Mouse (Mus musculus): ENCODE results near the gene Bcl9l. TPM values are rescaled to one million over a fixed set of nuclear protein-coding genes. Genes with fewer than 3 reads are reported as not detected.

Bcl9l gene
- polyA plus RNA-seq, 1 experiment: 42.2 TPM

GRCm38 (mm10) chr9:44517368-44517767 lies 34.7 kb downstream of the Bcl9l start:
- 51% methylated on average over 4 of the region's 4 CpGs for WGBS
- Histone ChIP-seq H3K4me3 (ENCODE audit: extremely low read depth, insufficient read depth, insufficient read length) (no peak overlapping the region), H3K36me3 (ENCODE audit: control insufficient read depth, insufficient read depth, low read length) (peaks cover 18% of the 10 kb centered on the region), H3K27me3 (ENCODE audit: control insufficient read depth, insufficient read depth, low read length) (no peaks in the 10 kb centered on the region), H3K27ac (ENCODE audit: insufficient read depth, low read length) (peak overlapping the region; percentile 78), H3K4me1 (ENCODE audit: control insufficient read depth, insufficient read depth, insufficient read length) (peaks cover 53% of the 10 kb centered on the region)
- DNase-seq (ENCODE audit: low read depth in 1 of 2, low spot score in 2 of 2): no peak
- TF ChIP-seq CTCF (IDR thresholded peaks at IDR 0.05; ENCODE audit: extremely low read depth, insufficient read depth, insufficient read length, insufficient replicate concordance) (no peak), POLR2A (IDR thresholded peaks at IDR 0.05; ENCODE audit: low read depth, low read length) (no peak)

- H3K27ac ChIP-seq (ENCODE audit: insufficient read depth, low read length): peak overlapping the region; percentile 78
- TF ChIP-seq CTCF (IDR thresholded peaks at IDR 0.05; ENCODE audit: extremely low read depth, insufficient read depth, insufficient read length, insufficient replicate concordance) (no peak), POLR2A (IDR thresholded peaks at IDR 0.05; ENCODE audit: low read depth, low read length) (no peak)
- peaks cover 46% of the 10 kb centered on the region for H3K4me1 ChIP-seq (ENCODE audit: control insufficient read depth, insufficient read depth, insufficient read length)
- WGBS: 81% methylated on average over 7 of the region's 7 CpGs
- H3K4me3 ChIP-seq (ENCODE audit: extremely low read depth, insufficient read depth, insufficient read length): no peak overlapping the region
- no peak for DNase-seq (ENCODE audit: low read depth in 1 of 2, low spot score in 2 of 2)
- peaks cover 11% of the 10 kb centered on the region for H3K36me3 ChIP-seq (ENCODE audit: control insufficient read depth, insufficient read depth, low read length)
- no peaks in the 10 kb centered on the region for H3K27me3 ChIP-seq (ENCODE audit: control insufficient read depth, insufficient read depth, low read length)
Observed at GRCm38 (mm10) chr9:44518068-44518467, 35.4 kb downstream of the Bcl9l start.

- TF ChIP-seq POLR2A (IDR thresholded peaks at IDR 0.05; ENCODE audit: low read depth, low read length): peak; percentile 33; the same call in 1 of the 2 replicates
- TF ChIP-seq CTCF (IDR thresholded peaks at IDR 0.05; ENCODE audit: extremely low read depth, insufficient read depth, insufficient read length, insufficient replicate concordance): no peak
- H3K27me3 ChIP-seq (ENCODE audit: control insufficient read depth, insufficient read depth, low read length): no peaks in the 10 kb centered on the region
- H3K4me1 ChIP-seq (ENCODE audit: control insufficient read depth, insufficient read depth, insufficient read length): peaks cover 25% of the 10 kb centered on the region
- H3K27ac ChIP-seq (ENCODE audit: insufficient read depth, low read length): peak overlapping the region; percentile 94
- H3K36me3 ChIP-seq (ENCODE audit: control insufficient read depth, insufficient read depth, low read length): peaks cover 6% of the 10 kb centered on the region
- 14% methylated on average over 10 of the region's 10 CpGs for WGBS
- peak; percentile 75 to 77 for DNase-seq (ENCODE audit: low read depth in 1 of 2, low spot score in 2 of 2)
- peak overlapping the region; percentile 39; the same call in 1 of the 2 replicates for H3K4me3 ChIP-seq (ENCODE audit: extremely low read depth, insufficient read depth, insufficient read length)
Observed at GRCm38 (mm10) chr9:44521927-44522326, 39.3 kb downstream of the Bcl9l start.

- H3K36me3 ChIP-seq (ENCODE audit: control insufficient read depth, insufficient read depth, low read length): peaks cover 6% of the 10 kb centered on the region
Observed at GRCm38 (mm10) chr9:44523686-44524085, 41.1 kb downstream of the Bcl9l start.

DNA sequence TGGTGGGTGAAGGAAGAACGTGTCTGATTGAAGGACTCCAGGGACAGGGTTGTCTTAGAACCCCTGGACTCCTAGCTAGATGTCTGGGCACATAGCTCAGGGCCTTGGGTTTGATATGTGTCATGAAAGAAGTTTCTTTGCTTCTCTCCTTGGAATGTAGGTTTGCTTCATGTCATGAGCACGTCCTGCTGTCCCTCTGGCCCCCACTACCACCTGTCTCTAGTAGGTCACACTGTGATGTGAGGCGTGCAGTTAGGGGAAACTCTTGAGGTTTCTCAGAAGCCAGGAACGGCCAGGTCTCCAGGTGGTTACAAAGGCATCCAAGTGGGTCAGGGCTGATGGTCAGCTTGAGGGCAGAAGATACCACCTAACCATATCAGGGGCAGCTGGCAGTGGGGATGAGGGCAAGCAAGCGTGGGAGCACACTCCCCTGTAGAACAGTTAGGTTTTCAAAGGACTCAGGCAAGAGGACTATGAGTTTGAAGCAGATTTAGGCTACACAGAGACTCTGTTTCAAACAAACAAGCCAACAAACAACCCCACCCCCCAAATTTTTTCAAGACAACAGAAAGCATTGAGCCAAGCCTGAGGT lies 41.7 kb downstream of the Bcl9l start:
- DNase-seq (ENCODE audit: low read depth in 1 of 2, low spot score in 2 of 2): no peak
- peak overlapping the region; percentile 90 for H3K27ac ChIP-seq (ENCODE audit: insufficient read depth, low read length)
- 32% methylated on average over 5 of the region's 5 CpGs for WGBS
- H3K27me3 ChIP-seq (ENCODE audit: control insufficient read depth, insufficient read depth, low read length): no peaks in the 10 kb centered on the region
- peak overlapping the region; percentile 63 for H3K4me3 ChIP-seq (ENCODE audit: extremely low read depth, insufficient read depth, insufficient read length)
- peaks cover 29% of the 10 kb centered on the region; the same call in 1 of the 2 replicates for H3K4me1 ChIP-seq (ENCODE audit: control insufficient read depth, insufficient read depth, insufficient read length)
- no peak; the same call in 1 of the 2 replicates for TF ChIP-seq POLR2A (IDR thresholded peaks at IDR 0.05; ENCODE audit: low read depth, low read length)
- no peak for TF ChIP-seq CTCF (IDR thresholded peaks at IDR 0.05; ENCODE audit: extremely low read depth, insufficient read depth, insufficient read length, insufficient replicate concordance)
- peaks cover 6% of the 10 kb centered on the region for H3K36me3 ChIP-seq (ENCODE audit: control insufficient read depth, insufficient read depth, low read length)

More at GRCm38 (mm10) chr9:44523686-44524085, 41.1 kb downstream of the Bcl9l start:
- no peaks in the 10 kb centered on the region for H3K27me3 ChIP-seq (ENCODE audit: control insufficient read depth, insufficient read depth, low read length)
- 60% methylated on average over 5 of the region's 5 CpGs for WGBS
- peak overlapping the region; percentile 90 for H3K27ac ChIP-seq (ENCODE audit: insufficient read depth, low read length)
- H3K4me1 ChIP-seq (ENCODE audit: control insufficient read depth, insufficient read depth, insufficient read length): peaks cover 26% of the 10 kb centered on the region; the same call in 1 of the 2 replicates
- H3K4me3 ChIP-seq (ENCODE audit: extremely low read depth, insufficient read depth, insufficient read length): peak overlapping the region; percentile 63
- TF ChIP-seq POLR2A (IDR thresholded peaks at IDR 0.05; ENCODE audit: low read depth, low read length) (no peak), CTCF (IDR thresholded peaks at IDR 0.05; ENCODE audit: extremely low read depth, insufficient read depth, insufficient read length, insufficient replicate concordance) (no peak)
- DNase-seq (ENCODE audit: low read depth in 1 of 2, low spot score in 2 of 2): no peak

- DNase-seq (ENCODE audit: low read depth in 1 of 2, low spot score in 2 of 2): no peak
- H3K27ac ChIP-seq (ENCODE audit: insufficient read depth, low read length): peak overlapping the region; percentile 90
- H3K4me3 ChIP-seq (ENCODE audit: extremely low read depth, insufficient read depth, insufficient read length): peak overlapping the region; percentile 63
- peaks cover 26% of the 10 kb centered on the region; the same call in 1 of the 2 replicates for H3K4me1 ChIP-seq (ENCODE audit: control insufficient read depth, insufficient read depth, insufficient read length)
- WGBS: 64% methylated on average over 3 of the region's 3 CpGs
- TF ChIP-seq POLR2A (IDR thresholded peaks at IDR 0.05; ENCODE audit: low read depth, low read length): no peak
- no peak for TF ChIP-seq CTCF (IDR thresholded peaks at IDR 0.05; ENCODE audit: extremely low read depth, insufficient read depth, insufficient read length, insufficient replicate concordance)
- H3K36me3 ChIP-seq (ENCODE audit: control insufficient read depth, insufficient read depth, low read length): peaks cover 6% of the 10 kb centered on the region
- H3K27me3 ChIP-seq (ENCODE audit: control insufficient read depth, insufficient read depth, low read length): no peaks in the 10 kb centered on the region
Observed at GRCm38 (mm10) chr9:44525001-44525400, 42.4 kb downstream of the Bcl9l start.

DNA sequence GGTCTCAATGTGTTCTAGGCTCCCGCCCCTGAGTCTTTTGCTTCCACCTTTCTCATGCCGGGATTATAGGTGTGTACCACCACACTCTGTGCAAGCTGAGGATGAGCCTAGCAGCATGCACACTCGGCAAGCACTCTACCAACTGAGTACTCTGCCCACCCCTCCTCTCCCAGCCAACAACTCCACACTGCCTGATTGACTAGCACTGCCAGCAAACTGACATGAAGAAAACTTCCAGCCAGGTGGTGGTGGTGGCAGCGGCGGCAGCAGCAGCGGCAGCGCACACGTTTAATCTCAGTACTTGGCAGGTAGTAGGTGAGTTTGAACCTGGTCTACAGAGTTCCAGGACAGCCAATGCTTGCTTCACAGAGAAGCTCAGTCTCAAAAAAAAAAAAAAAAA lies 43.0 kb downstream of the Bcl9l start:
- peaks cover 4% of the 10 kb centered on the region for H3K36me3 ChIP-seq (ENCODE audit: control insufficient read depth, insufficient read depth, low read length)
- peak overlapping the region; percentile 90 for H3K27ac ChIP-seq (ENCODE audit: insufficient read depth, low read length)
- H3K4me1 ChIP-seq (ENCODE audit: control insufficient read depth, insufficient read depth, insufficient read length): peaks cover 23% of the 10 kb centered on the region; the same call in 1 of the 2 replicates
- TF ChIP-seq CTCF (IDR thresholded peaks at IDR 0.05; ENCODE audit: extremely low read depth, insufficient read depth, insufficient read length, insufficient replicate concordance) (no peak), POLR2A (IDR thresholded peaks at IDR 0.05; ENCODE audit: low read depth, low read length) (no peak)
- WGBS: 64% methylated on average over 8 of the region's 8 CpGs
- H3K4me3 ChIP-seq (ENCODE audit: extremely low read depth, insufficient read depth, insufficient read length): peak overlapping the region; percentile 63
- no peaks in the 10 kb centered on the region for H3K27me3 ChIP-seq (ENCODE audit: control insufficient read depth, insufficient read depth, low read length)
- no peak for DNase-seq (ENCODE audit: low read depth in 1 of 2, low spot score in 2 of 2)

Measured in spleen, adult 2 months (tissue).